Mouse (Mus musculus): Measurements from ENCODE around the gene Gbe1. TPM values are rescaled to one million over a fixed set of nuclear protein-coding genes. Genes with fewer than 3 reads are reported as not detected.

The Gbe1 gene
- total and polyA plus RNA-seq, 3 experiments, result 24.5 to 66.5 (median 35.1) TPM

DNA sequence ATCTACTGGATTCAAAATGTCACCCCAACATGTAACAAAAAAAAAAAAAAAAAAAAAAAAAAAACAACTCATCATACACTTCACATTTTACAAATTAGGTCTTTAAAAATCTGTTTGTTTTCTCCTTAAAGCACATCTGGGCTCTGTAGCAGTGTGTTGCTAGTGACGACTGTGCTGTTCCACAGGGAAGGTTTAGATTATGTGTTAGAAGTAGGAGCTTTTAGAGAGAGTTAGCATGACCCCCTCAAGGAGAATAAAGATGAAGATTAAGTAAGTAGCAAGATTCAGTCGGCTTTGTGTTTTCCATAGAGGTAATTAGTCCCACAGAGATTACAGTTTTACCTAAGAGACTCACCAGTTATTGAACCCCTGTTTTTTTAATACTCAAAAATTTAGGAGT, 16.3 kb downstream of the Gbe1 start:
- H3K36me3 ChIP-seq (replicated peaks), result peaks cover 9% of the 10 kb centered on the region
- H3K27me3 ChIP-seq (ENCODE audit: insufficient read depth, low read length), result no peaks in the 10 kb centered on the region
- H3K4me1 ChIP-seq (ENCODE audit: insufficient read depth, low read depth, low read length), result no peaks in the 10 kb centered on the region; the same call in 1 of the 2 replicates
- no peak for DNase-seq (ENCODE audit: low spot score)
- H3K4me3 ChIP-seq (ENCODE audit: low read depth, low read length), result no peak overlapping the region
- TF ChIP-seq CTCF (IDR thresholded peaks at IDR 0.05; ENCODE audit: low read depth, low read length), result no peak
- TF ChIP-seq GATA1 (IDR thresholded peaks at IDR 0.05; ENCODE audit: borderline replicate concordance, low read length), result no peak
- no peak for TF ChIP-seq POLR2AphosphoS5 (IDR thresholded peaks at IDR 0.05; ENCODE audit: insufficient replicate concordance, low read depth, low read length)
- TF ChIP-seq TAL1 (conservative IDR thresholded peaks at IDR 0.05; ENCODE audit: low read depth, low read length), result no peak
- TF ChIP-seq GATA2 (IDR thresholded peaks at IDR 0.05; ENCODE audit: borderline replicate concordance, low read depth, low read length), result no peak
- peaks cover 3% of the 10 kb centered on the region for H3K9me3 ChIP-seq (replicated peaks)
- no peak for ATAC-seq (ENCODE audit: extremely low read depth, insufficient number of reproducible peaks, low FRiP score, poor library complexity, severe bottlenecking)

DNA sequence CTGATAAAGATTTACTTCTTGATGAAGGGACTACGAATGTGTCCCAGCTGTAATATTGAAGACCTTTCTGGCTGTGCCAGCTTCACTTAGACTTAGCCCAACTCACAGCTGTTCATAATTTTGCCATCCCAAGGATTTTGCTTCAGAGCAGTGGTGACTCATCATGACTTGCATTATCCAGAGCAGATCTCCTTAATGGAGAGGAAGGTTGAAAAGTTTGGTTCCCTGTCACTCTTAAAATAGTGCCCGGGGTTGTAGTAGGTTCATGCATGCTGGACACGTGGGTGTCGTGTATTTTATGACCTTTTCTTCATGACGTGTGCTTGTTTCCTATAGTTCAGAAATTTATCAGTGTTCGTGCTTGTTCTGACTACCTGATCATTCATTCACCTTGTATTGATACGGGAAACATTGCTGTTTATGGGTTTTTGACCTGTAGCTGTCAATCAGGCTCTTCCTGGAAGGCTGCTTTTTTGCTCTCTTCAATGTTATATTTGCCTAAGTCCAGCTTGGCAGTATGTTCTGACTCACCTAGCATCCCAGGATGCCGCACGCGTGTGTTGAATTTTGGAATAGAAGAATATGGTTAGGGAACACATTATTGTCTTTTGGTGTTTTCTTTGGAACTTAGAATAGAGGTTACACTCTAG, 17.0 kb downstream of the Gbe1 start:
- peaks cover 9% of the 10 kb centered on the region for H3K36me3 ChIP-seq (replicated peaks)
- no peaks in the 10 kb centered on the region for H3K27me3 ChIP-seq (ENCODE audit: insufficient read depth, low read length)
- DNase-seq (ENCODE audit: low spot score) (no peak), ATAC-seq (ENCODE audit: extremely low read depth, insufficient number of reproducible peaks, low FRiP score, poor library complexity, severe bottlenecking) (0 out of 2 replicates have a peak, but pooled peaks have one; percentile 18)
- no peak overlapping the region for H3K4me3 ChIP-seq (ENCODE audit: low read depth, low read length)
- H3K9me3 ChIP-seq (replicated peaks), result peaks cover 6% of the 10 kb centered on the region
- no peaks in the 10 kb centered on the region; the same call in 1 of the 2 replicates for H3K4me1 ChIP-seq (ENCODE audit: insufficient read depth, low read depth, low read length)
- TF ChIP-seq GATA2 (IDR thresholded peaks at IDR 0.05; ENCODE audit: borderline replicate concordance, low read depth, low read length), result no peak
- TF ChIP-seq TAL1 (conservative IDR thresholded peaks at IDR 0.05; ENCODE audit: low read depth, low read length), result no peak

DNA sequence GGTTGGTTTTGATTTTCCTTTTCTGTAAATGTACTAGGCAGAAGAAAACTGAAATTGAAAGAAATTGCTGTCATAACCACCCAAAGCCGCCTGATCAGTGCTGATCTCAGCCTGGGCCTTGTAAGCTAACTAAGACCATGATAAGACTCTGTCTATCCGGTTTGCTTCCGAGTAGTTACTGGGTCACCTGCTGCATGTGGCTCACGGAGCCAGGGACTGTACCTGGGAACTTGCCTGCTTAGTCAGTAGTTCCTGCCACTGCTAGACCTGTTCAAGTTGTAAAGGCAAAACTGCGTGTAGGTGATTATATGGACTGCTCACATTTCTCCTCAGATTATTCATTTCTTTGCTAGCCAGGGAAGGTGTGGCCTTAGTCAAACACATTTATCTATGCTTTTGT, 21.1 kb downstream of the Gbe1 start:
- peaks cover 7% of the 10 kb centered on the region for H3K36me3 ChIP-seq (replicated peaks)
- no peak for TF ChIP-seq POLR2AphosphoS5 (IDR thresholded peaks at IDR 0.05; ENCODE audit: insufficient replicate concordance, low read depth, low read length)
- TF ChIP-seq CTCF (IDR thresholded peaks at IDR 0.05; ENCODE audit: low read depth, low read length), result no peak
- no peak for TF ChIP-seq TAL1 (conservative IDR thresholded peaks at IDR 0.05; ENCODE audit: low read depth, low read length)
- no peak for TF ChIP-seq GATA1 (IDR thresholded peaks at IDR 0.05; ENCODE audit: borderline replicate concordance, low read length)
- no peak for TF ChIP-seq GATA2 (IDR thresholded peaks at IDR 0.05; ENCODE audit: borderline replicate concordance, low read depth, low read length)
- peaks cover 6% of the 10 kb centered on the region for H3K9me3 ChIP-seq (replicated peaks)
- H3K27me3 ChIP-seq (ENCODE audit: insufficient read depth, low read length), result no peaks in the 10 kb centered on the region
- ATAC-seq (ENCODE audit: extremely low read depth, insufficient number of reproducible peaks, low FRiP score, poor library complexity, severe bottlenecking) (no peak), DNase-seq (ENCODE audit: low spot score) (no peak)
- H3K4me1 ChIP-seq (ENCODE audit: insufficient read depth, low read depth, low read length), result no peaks in the 10 kb centered on the region
- no peak overlapping the region for H3K4me3 ChIP-seq (ENCODE audit: low read depth, low read length)

DNA sequence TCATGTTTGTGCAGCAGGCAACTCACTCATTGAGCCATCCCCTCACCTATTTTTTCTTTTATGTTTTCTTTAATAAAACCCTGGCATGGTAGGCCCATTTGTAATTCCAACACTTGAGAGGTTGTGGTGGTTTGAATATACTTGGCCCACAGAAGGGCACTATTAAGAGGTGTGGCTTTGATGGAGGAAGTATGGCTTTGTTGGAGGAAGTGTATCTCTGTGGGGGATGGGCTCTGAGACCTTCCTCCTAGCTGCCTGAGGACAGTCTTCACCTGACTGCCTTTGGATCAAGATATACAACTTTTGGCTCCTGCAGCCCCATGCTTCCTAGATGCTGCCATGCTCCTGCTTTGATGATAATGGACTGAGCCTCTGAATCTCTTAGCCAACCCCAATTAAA, 21.7 kb downstream of the Gbe1 start:
- no peaks in the 10 kb centered on the region for H3K27me3 ChIP-seq (ENCODE audit: insufficient read depth, low read length)
- ATAC-seq (ENCODE audit: extremely low read depth, insufficient number of reproducible peaks, low FRiP score, poor library complexity, severe bottlenecking) (no peak), DNase-seq (ENCODE audit: low spot score) (no peak)
- TF ChIP-seq TAL1 (conservative IDR thresholded peaks at IDR 0.05; ENCODE audit: low read depth, low read length), result no peak
- TF ChIP-seq GATA1 (IDR thresholded peaks at IDR 0.05; ENCODE audit: borderline replicate concordance, low read length), result no peak
- no peak for TF ChIP-seq CTCF (IDR thresholded peaks at IDR 0.05; ENCODE audit: low read depth, low read length)
- TF ChIP-seq POLR2AphosphoS5 (IDR thresholded peaks at IDR 0.05; ENCODE audit: insufficient replicate concordance, low read depth, low read length), result no peak
- TF ChIP-seq GATA2 (IDR thresholded peaks at IDR 0.05; ENCODE audit: borderline replicate concordance, low read depth, low read length), result no peak
- peaks cover 6% of the 10 kb centered on the region for H3K9me3 ChIP-seq (replicated peaks)
- peaks cover 7% of the 10 kb centered on the region for H3K36me3 ChIP-seq (replicated peaks)
- H3K4me3 ChIP-seq (ENCODE audit: low read depth, low read length), result no peak overlapping the region
- H3K4me1 ChIP-seq (ENCODE audit: insufficient read depth, low read depth, low read length), result no peaks in the 10 kb centered on the region

DNA sequence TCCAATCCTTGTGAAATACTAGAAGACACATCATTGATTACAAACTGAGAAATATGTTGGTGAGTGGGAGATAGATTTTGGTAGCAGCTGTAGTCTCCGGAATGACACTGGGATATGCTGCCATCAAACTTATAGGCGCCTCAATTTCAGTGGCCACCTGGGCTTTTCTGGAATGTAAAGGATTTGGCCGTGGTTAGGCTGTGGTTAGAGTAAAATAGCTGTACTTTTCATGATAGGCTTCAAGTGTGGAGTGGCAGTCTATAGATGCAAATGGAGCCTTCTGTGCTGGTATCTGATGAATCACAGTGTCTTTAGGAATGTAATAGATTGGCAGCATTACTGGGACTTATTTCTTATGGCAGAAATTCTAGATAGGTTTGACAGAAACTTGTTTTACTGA, 23.9 kb downstream of the Gbe1 start:
- no peak for TF ChIP-seq CTCF (IDR thresholded peaks at IDR 0.05; ENCODE audit: low read depth, low read length)
- no peak for TF ChIP-seq GATA2 (IDR thresholded peaks at IDR 0.05; ENCODE audit: borderline replicate concordance, low read depth, low read length)
- TF ChIP-seq TAL1 (conservative IDR thresholded peaks at IDR 0.05; ENCODE audit: low read depth, low read length), result no peak
- no peak for TF ChIP-seq GATA1 (IDR thresholded peaks at IDR 0.05; ENCODE audit: borderline replicate concordance, low read length)
- ATAC-seq (ENCODE audit: extremely low read depth, insufficient number of reproducible peaks, low FRiP score, poor library complexity, severe bottlenecking) (no peak), DNase-seq (ENCODE audit: low spot score) (no peak)

DNA sequence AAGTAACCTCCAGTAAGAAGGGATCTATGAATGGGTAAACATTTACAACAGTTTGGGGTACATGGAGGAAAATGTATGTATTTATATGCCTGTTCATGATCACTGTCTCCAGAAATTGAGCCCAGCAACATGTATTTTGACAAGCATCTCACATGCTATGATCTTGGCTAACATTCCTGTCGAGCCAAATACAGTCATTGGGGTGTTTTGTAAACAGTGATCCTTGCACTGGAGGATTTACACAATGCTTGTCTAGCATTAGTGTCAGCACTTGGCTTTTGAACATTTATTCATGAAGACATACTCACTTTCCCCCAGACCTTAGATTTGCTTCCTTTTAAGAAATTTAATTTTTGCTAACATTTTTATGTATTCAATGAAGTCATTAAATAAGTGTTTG, 30.7 kb downstream of the Gbe1 start:
- TF ChIP-seq POLR2AphosphoS5 (IDR thresholded peaks at IDR 0.05; ENCODE audit: insufficient replicate concordance, low read depth, low read length), result no peak
- TF ChIP-seq GATA1 (IDR thresholded peaks at IDR 0.05; ENCODE audit: borderline replicate concordance, low read length), result no peak
- TF ChIP-seq GATA2 (IDR thresholded peaks at IDR 0.05; ENCODE audit: borderline replicate concordance, low read depth, low read length), result no peak
- TF ChIP-seq CTCF (IDR thresholded peaks at IDR 0.05; ENCODE audit: low read depth, low read length), result no peak
- TF ChIP-seq TAL1 (conservative IDR thresholded peaks at IDR 0.05; ENCODE audit: low read depth, low read length), result no peak
- H3K4me3 ChIP-seq (ENCODE audit: low read depth, low read length), result no peak overlapping the region
- H3K27me3 ChIP-seq (ENCODE audit: insufficient read depth, low read length), result no peaks in the 10 kb centered on the region
- H3K9me3 ChIP-seq (replicated peaks), result no peaks in the 10 kb centered on the region
- no peak for ATAC-seq (ENCODE audit: extremely low read depth, insufficient number of reproducible peaks, low FRiP score, poor library complexity, severe bottlenecking)
- DNase-seq (ENCODE audit: low spot score), result no peak
- no peaks in the 10 kb centered on the region for H3K4me1 ChIP-seq (ENCODE audit: insufficient read depth, low read depth, low read length)
- H3K36me3 ChIP-seq (replicated peaks), result peaks cover 8% of the 10 kb centered on the region

More for the DNA sequence above, 23.9 kb downstream of the Gbe1 start:
- peaks cover 7% of the 10 kb centered on the region for H3K36me3 ChIP-seq (replicated peaks)
- H3K9me3 ChIP-seq (replicated peaks), result peaks cover 6% of the 10 kb centered on the region
- H3K4me1 ChIP-seq (ENCODE audit: insufficient read depth, low read depth, low read length), result no peaks in the 10 kb centered on the region
- no peak overlapping the region for H3K4me3 ChIP-seq (ENCODE audit: low read depth, low read length)
- H3K27me3 ChIP-seq (ENCODE audit: insufficient read depth, low read length), result no peaks in the 10 kb centered on the region

All from G1E (cell line).